Mouse (Mus musculus): ENCODE measurements around the gene Olfr201.
"Not testable (repeated sequence)": the region's sequence is repeated elsewhere in the genome, so short reads cannot be mapped to it uniquely, and the experiment has no call there.

Gene Olfr201

DNA sequence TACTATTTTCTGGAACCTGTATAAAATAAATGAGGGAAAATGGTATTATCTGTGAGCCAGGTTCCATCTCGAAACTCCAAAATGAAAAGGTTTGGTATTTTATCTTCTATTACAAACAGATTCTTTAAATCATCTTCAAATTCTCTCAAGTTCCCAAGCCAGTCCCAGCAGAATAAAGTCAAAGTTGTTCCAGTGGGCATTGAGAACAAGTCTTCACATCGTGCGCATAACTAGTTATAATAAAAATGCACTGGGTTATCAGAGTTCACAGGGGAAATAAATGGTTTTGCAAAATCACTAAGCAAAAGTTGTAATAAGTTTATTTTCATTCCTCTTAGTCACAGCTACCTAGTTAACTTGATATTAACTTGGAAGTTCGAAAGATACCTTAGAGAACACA is at the start of gene Olfr201:
Gene Olfr201 (minus strand): TSS at position 101 of the 400 bp plus-strand sequence.
- not testable (repeated sequence) for DNase-seq

GRCm38 (mm10) chr16:59318148-59318547 is 45.7 kb upstream of the Olfr201 start, which contains the start of gene Olfr204:
Gene Olfr204, minus strand, starts transcription at chr16:59318248.
- DNase-seq, result no peak

- DNase-seq, result no peak
Measured at GRCm38 (mm10) chr16:59298581-59298980, 26.1 kb upstream of the Olfr201 start, which contains the start of gene Olfr203. Gene Olfr203, plus strand, starts transcription at chr16:59298881.

GRCm38 (mm10) chr16:59287576-59287975 is 15.1 kb upstream of the Olfr201 start:
- not testable (repeated sequence) for DNase-seq

DNA sequence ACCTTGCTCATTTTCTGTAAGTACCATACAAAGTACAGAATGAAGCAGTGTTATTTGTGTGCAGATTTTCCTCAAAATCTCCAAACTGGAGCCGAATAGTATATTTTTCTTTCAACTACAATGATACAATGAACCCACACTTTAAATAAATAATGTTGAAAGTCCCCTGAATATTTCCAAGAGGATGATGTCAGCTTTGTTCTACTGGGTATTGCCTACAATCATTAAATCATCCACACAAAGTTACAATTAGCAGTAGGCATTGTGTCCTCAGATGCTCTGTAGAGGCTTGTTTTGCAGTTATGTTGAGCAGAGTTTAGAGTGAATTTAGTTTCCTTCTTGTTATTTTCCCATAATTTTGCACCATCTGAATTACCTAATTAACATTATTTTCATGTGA is 14.3 kb upstream of the Olfr201 start, which contains the start of gene Olfr202:
Gene Olfr202 (minus strand): TSS at position 101 of the 400 bp plus-strand sequence.
- DNase-seq, result no peak

GRCm38 (mm10) chr16:59283476-59283875 is 11.0 kb upstream of the Olfr201 start:
- DNase-seq, result no peak

- no peak for DNase-seq
Measured at GRCm38 (mm10) chr16:59280542-59280941, 8.1 kb upstream of the Olfr201 start.

GRCm38 (mm10) chr16:59269097-59269496 is 3.3 kb downstream of the Olfr201 start:
- not testable (repeated sequence) for DNase-seq

DNA sequence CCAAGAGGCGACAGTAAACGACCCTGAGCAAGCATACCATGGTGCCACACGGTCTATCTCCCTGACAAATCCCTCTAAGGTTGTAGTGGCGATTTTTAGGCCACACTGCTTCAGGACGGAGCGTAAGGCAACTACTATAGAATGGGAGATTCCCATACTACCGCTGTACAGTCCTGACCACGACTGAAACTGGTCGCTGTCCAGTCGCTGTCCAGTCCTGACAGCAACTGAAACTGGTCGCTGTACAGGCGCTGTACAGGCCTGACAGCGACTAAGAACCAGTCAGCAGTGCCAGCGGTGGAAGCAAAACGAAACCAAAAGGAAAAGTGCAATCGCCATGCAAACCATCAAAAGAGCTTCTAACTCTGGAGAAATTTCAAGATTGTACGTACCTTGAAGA is 22.7 kb downstream of the Olfr201 start:
- no peak for DNase-seq

DNA sequence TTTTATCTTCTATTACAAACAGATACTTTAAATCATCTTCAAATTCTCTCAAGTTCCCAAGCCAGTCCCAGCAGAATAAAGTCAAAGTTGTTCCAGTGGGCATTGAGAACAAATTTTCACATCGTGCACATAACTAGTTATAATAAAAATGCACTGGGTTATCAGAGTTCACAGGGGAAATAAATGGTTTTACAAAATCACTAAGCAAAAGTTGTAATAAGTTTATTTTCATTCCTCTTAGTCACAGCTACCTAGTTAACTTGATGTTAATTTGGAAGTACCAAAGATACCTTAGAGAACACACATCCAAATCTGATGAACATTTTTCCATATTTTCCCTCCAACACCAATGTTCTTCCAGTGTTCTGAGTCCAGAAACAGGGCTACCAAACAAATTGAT is 52.8 kb downstream of the Olfr201 start, which contains the start of gene Olfr199:
Gene Olfr199 (minus strand): TSS at position 101 of the 400 bp plus-strand sequence.
- not testable (repeated sequence) for DNase-seq

GRCm38 (mm10) chr16:59217861-59218260 is 54.6 kb downstream of the Olfr201 start:
- DNase-seq, result not testable (repeated sequence)

All from thymus, postnatal 14 days (tissue).